Mouse (Mus musculus) spleen, adult 10 weeks (tissue): Measurements from ENCODE around the gene Gm6460. TPM values are rescaled to one million over a fixed set of nuclear protein-coding genes. Genes with fewer than 3 reads are reported as not detected.

Source experiments
- polyA plus RNA-seq: library from polyadenylated mRNA; stranded (reverse); fragments of 350-450 nt; fragmentation: Illumina TruSeq; extraction: RNeasy Lipid Tissue Mini Kit (QIAGEN cat#74804); gene quantifications from one replicate; pipeline ENCODE4 v1.2.3, GENCODE M21; 2015; ENCODE audit warnings: low replicate concordance; ENCODE audit not compliant: insufficient read depth

The Gm6460 gene
- not detected for polyA plus RNA-seq

GRCm38 (mm10) chr5:11594613-11595012 lies at the start of gene Gm6460:
Gene Gm6460 (plus strand): TSS chr5:11594913.

Other genes starting within 250 kb of the Gm6460 start
- gene Gm8897, start 178.5 kb upstream of the Gm6460 start, polyA plus RNA-seq, result not detected
- not detected for gene Gm8906, start 92.2 kb upstream of the Gm6460 start, polyA plus RNA-seq
- not detected for gene Gm8922, start 87.0 kb downstream of the Gm6460 start, polyA plus RNA-seq
- not detected for gene Gm8926, start 175.6 kb downstream of the Gm6460 start, polyA plus RNA-seq